Mouse (Mus musculus) c-Kit-positive CD71-negative TER-119-negative erythroid progenitor cells, embryonic 14.5 days (primary cell): ENCODE measurements at regions not wholly inside any gene's neighbourhood (a gene's known extent, or its start where the extent isn't known, plus 50 kb on each side); places are given as distances from the start of the nearest gene placed in this dataset.

Source experiments
- DNase-seq: peaks from one replicate; pipeline ENCODE4 v3.0.0-alpha.2; 2013; ENCODE audit warnings: low read depth

GRCm38 (mm10) chr11:111444791-111445190 is 378.8 kb downstream of the Kcnj2 start:
- no peak for DNase-seq

- peak; percentile 39 for DNase-seq
Measured at GRCm38 (mm10) chr11:111445764-111446163, 379.8 kb downstream of the Kcnj2 start.

- DNase-seq = no peak
Measured at GRCm38 (mm10) chr11:111450811-111451494, 385.0 kb downstream of the Kcnj2 start.

- no peak for DNase-seq
Measured at GRCm38 (mm10) chr11:111460046-111460445, 394.1 kb downstream of the Kcnj2 start.

- DNase-seq = no peak
Measured at GRCm38 (mm10) chr11:111484981-111485380, 419.0 kb downstream of the Kcnj2 start.

- no peak for DNase-seq
Measured at GRCm38 (mm10) chr11:111512471-111512870, 446.5 kb downstream of the Kcnj2 start.

GRCm38 (mm10) chr11:111522716-111523115 is 456.8 kb downstream of the Kcnj2 start:
- no peak for DNase-seq

GRCm38 (mm10) chr11:111523465-111523864 is 457.5 kb downstream of the Kcnj2 start:
- peak; percentile 47 for DNase-seq

- no peak for DNase-seq
Measured at GRCm38 (mm10) chr11:111526010-111526742, 460.2 kb downstream of the Kcnj2 start.

- DNase-seq = no peak
Measured at GRCm38 (mm10) chr11:111529591-111529990, 463.6 kb downstream of the Kcnj2 start.

- DNase-seq = no peak
Measured at GRCm38 (mm10) chr11:111530912-111531311, 464.9 kb downstream of the Kcnj2 start.

- DNase-seq = peak; percentile 18
Measured at GRCm38 (mm10) chr11:111532457-111532856, 466.5 kb downstream of the Kcnj2 start.

- peak; percentile 41 for DNase-seq
Measured at GRCm38 (mm10) chr11:111536040-111536836, 470.3 kb downstream of the Kcnj2 start.

GRCm38 (mm10) chr11:111537654-111538053 is 471.7 kb downstream of the Kcnj2 start:
- DNase-seq = peak; percentile 35

- no peak for DNase-seq
Measured at GRCm38 (mm10) chr11:111539960-111540359, 474.0 kb downstream of the Kcnj2 start.

- no peak for DNase-seq
Measured at GRCm38 (mm10) chr11:111545291-111545690, 479.3 kb downstream of the Kcnj2 start.

GRCm38 (mm10) chr11:111555131-111555530 is 489.2 kb downstream of the Kcnj2 start:
- no peak for DNase-seq

- DNase-seq = no peak
Measured at GRCm38 (mm10) chr11:111555615-111556014, 489.7 kb downstream of the Kcnj2 start.

- no peak for DNase-seq
Measured at GRCm38 (mm10) chr11:111558302-111559140, 492.6 kb downstream of the Kcnj2 start.

GRCm38 (mm10) chr11:111563171-111563570 is 497.2 kb downstream of the Kcnj2 start:
- no peak for DNase-seq

GRCm38 (mm10) chr11:111568041-111568440 is 502.1 kb downstream of the Kcnj2 start:
- DNase-seq = no peak

GRCm38 (mm10) chr11:111568876-111569275 is 502.9 kb downstream of the Kcnj2 start:
- no peak for DNase-seq
